Mouse (Mus musculus): Measurements from ENCODE around the gene Ear1. TPM values are rescaled to one million over a fixed set of nuclear protein-coding genes. Genes with fewer than 3 reads are reported as not detected.

The Ear1 gene
- 1.1 and 1.5 TPM in 2 replicates for polyA plus RNA-seq (2012; rRNA removed)

DNA sequence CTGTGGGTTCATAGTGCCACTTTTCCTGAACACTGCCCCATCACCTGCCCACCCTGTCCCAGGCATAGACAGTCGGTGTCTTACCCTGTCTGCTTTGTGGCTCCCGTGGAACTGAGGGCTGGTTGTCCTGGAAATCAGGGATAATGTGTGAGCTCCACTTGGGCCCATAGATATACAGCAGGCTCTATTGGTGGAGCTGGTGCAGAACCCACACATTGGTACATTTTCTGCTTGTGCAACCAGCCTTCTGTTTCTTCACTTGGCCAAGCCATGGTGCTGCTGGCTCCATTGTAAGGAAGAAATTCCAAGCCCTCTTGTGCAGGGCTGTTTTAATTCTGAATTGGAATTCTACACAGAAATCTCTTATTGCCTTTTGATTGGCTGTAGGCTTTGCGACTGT is at the start of gene Ear1:
Gene Ear1 (minus strand): TSS at position 101 of the 400 bp plus-strand sequence.

DNA sequence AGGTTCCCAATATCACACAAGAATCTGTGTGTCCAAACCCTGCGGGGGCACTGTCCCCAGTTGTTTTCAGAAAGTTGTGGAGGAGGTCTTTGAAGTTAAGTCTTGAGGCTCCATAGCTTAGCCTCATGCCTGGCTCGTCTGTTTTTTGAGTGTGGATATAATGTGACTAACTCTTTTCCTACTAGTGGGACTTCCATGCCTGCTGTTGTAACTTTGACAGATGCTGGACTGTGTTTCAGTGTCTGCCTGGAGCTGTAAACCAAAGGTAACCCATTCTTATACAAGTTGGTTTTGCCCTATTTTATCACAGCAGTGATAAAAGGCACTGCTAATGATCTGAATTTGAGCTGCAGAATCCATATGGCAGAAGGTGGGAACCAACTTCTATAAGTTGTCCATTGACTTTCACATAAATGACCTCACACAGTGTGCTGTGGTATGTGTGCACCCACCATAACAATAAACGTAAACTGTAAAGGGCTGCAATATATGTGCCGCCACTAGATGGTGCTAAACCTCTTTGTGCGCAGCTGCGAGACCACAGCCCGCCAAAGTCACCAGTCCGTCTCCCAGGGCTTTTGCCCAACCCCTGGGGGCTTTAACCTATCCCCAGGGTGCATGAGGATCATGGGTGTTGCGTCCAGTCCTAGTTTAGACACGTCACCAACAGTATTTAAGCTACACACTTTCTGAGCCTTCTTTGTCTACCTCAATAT is 49.5 kb upstream of the Ear1 start, which contains the start of gene Gm8113:
Gene Gm8113 (plus strand): TSS at position 703 of the 716 bp plus-strand sequence.

DNA sequence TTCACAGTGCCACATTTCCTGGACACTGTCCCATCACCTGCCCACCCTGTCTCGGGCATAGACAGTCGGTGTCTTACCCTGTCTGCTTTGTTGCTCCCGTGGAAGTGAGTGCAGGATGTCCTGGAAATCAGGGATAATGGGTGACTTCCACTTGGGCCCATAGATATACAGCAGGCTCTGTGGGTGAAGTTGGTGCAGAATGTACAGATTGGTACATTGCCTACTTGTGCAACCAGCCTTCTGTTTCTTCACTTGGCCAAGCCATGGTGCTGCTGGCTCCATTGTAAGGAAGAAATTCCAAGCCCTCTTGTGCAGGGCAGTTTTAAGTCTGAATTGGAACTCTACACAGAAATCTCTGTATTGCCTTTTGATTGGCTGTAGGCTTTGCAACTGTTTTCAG is 48.1 kb upstream of the Ear1 start, which contains the start of gene Ear10:
Gene Ear10 (minus strand): TSS at position 101 of the 400 bp plus-strand sequence.

DNA sequence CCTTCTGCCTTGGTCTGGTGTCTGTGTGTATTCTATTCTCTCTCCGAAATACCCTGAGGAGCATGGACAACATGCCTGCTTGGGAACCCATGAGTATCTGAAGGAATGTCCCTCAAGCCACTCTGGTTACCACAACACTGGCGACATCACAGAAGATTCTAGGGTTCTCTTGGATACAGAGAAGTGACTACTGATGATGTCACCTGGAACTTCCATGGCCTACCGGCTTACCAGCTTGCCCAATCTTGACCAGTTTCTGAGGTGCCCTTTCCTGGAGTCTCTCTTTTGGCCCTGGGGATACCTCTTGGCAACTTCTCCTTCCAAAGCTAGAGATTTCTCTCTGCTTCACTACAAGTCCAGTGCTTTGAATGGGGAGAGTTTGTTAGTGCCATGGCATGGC is 90.7 kb downstream of the Ear1 start, which contains the start of gene Gm8180:
Gene Gm8180 (minus strand): TSS at position 101 of the 400 bp plus-strand sequence.

Other genes with a start within 250 kb of the Ear1 start
- gene Gm8165, start 198.3 kb downstream of the Ear1 start, polyA plus RNA-seq (2012; rRNA removed), result not detected in 2 replicates
- gene Gm7324, start 177.7 kb downstream of the Ear1 start, polyA plus RNA-seq (2012; rRNA removed), result 1.6 TPM in 1 of 2 replicates, not detected in the other
- gene Gm16506, start 148.0 kb downstream of the Ear1 start, polyA plus RNA-seq (2012; rRNA removed), result not detected in 2 replicates
- gene Gm6526, start 127.7 kb downstream of the Ear1 start, polyA plus RNA-seq (2012; rRNA removed), result 0.04 TPM in 1 of 2 replicates, not detected in the other
- gene Gm8180, start 90.8 kb downstream of the Ear1 start, polyA plus RNA-seq (2012; rRNA removed), result not detected in 2 replicates
- gene Ear10, start 48.0 kb upstream of the Ear1 start, polyA plus RNA-seq (2012; rRNA removed), result not detected in 2 replicates
- gene Gm8113, start 49.9 kb upstream of the Ear1 start, polyA plus RNA-seq (2012; rRNA removed), result 6.6 and 12.5 TPM in 2 replicates
- not detected in 2 replicates for gene Ang5, start 81.6 kb upstream of the Ear1 start, polyA plus RNA-seq (2012; rRNA removed)
- gene Ang6, start 126.8 kb upstream of the Ear1 start, polyA plus RNA-seq (2012; rRNA removed), result not detected in 2 replicates
- 1.8 and 2.3 TPM in 2 replicates for gene Ear2, start 227.1 kb upstream of the Ear1 start, polyA plus RNA-seq (2012; rRNA removed)
- gene Gm3327, start 248.3 kb upstream of the Ear1 start, polyA plus RNA-seq (2012; rRNA removed), result not detected in 2 replicates

Data from central nervous system, embryonic 11.5 days (tissue).